ENCODE assay signal across 14 mouse cellular contexts in genomic region chr4:133345702-133346101, GRCm38 (mm10). TPM values are rescaled to one million over a fixed set of nuclear protein-coding genes. Genes with fewer than 3 reads are reported as not detected.
DNase-seq lines count a peak whose midpoint lies in the region; TF ChIP-seq lines count a peak whose summit lies in the region.
"Had no signal": no experiment of that assay in that cellular context is flagged by ENCODE, and none has a peak within 500 bp of the region (broad histone marks: within the 10 kb centered on the region; RNA-seq: fewer than 3 reads in every experiment).

No protein-coding gene starts in this region.

- no peak for TF ChIP-seq POLR2A in kidney, adult 2 months (IDR thresholded peaks at IDR 0.05; ENCODE audit: low read depth, low read length)
- TF ChIP-seq POLR2A in bone marrow, adult 2 months (IDR thresholded peaks at IDR 0.05; ENCODE audit: borderline replicate concordance, control insufficient read depth, low read depth, low read length) = no peak

- WGBS in kidney, adult 2 months = 86% methylated on average over 6 of the region's 6 CpGs
- WGBS in bone marrow, adult 2 months = 79% methylated on average over 6 of the region's 6 CpGs

- H3K4me3 ChIP-seq in kidney, adult 2 months (ENCODE audit: insufficient read depth, low read depth, low read length) = no peak overlapping the region
- no peak overlapping the region for H3K4me3 ChIP-seq in bone marrow, adult 2 months (replicated peaks; ENCODE audit: control insufficient read depth, low read depth, low read length)
- H3K4me3 ChIP-seq: neural tube, embryonic 12.5 days had no signal

- H3K36me3 ChIP-seq in kidney, adult 2 months (ENCODE audit: control insufficient read depth, insufficient read depth, low read length) = no peaks in the 10 kb centered on the region
- H3K36me3 ChIP-seq: neural tube, embryonic 12.5 days had no signal

- DNase-seq in kidney, adult 2 months = peak; percentile 42
- no peak for DNase-seq in kidney, postnatal 14 days
- DNase-seq in thymus, postnatal 0 days (ENCODE audit: low spot score) = peak; percentile 27
- no peak for DNase-seq in thymus, postnatal 4 days
- no peak for DNase-seq in cerebellum, adult 9-11 months
- no peak for DNase-seq in embryo, embryonic 11 days
- DNase-seq in heart, postnatal 4 days = no peak
- DNase-seq: adrenal gland, postnatal 14 days; layer of hippocampus, adult 9-11 months; midbrain, embryonic 14.5 days; retina, postnatal 1 day had no signal

- H3K4me1 ChIP-seq in kidney, adult 2 months (ENCODE audit: control insufficient read depth, insufficient read depth, low read length) = no peaks in the 10 kb centered on the region
- no peaks in the 10 kb centered on the region for H3K4me1 ChIP-seq in bone marrow, adult 2 months (ENCODE audit: control insufficient read depth, insufficient read depth, low read length)
- H3K4me1 ChIP-seq: neural tube, embryonic 12.5 days had no signal

- no peak overlapping the region for H3K27ac ChIP-seq in kidney, adult 2 months (ENCODE audit: insufficient read depth, low read depth, low read length)
- H3K27ac ChIP-seq in bone marrow, adult 2 months (ENCODE audit: control insufficient read depth, insufficient read depth, low read depth, low read length, poor library complexity) = no peak overlapping the region
- H3K27ac ChIP-seq: hindbrain, postnatal 0 days; neural tube, embryonic 12.5 days had no signal

- no peaks in the 10 kb centered on the region for H3K27me3 ChIP-seq in kidney, adult 2 months (replicated peaks; ENCODE audit: control insufficient read depth, insufficient read depth, low read length)
- H3K27me3 ChIP-seq: neural tube, embryonic 12.5 days had no signal

- peak; percentile 58 for TF ChIP-seq CTCF in kidney, adult 2 months (conservative IDR thresholded peaks at IDR 0.05; ENCODE audit: insufficient read depth, insufficient read length, low read depth, low read length)
- peak; percentile 34; the same call in 1 of the 2 replicates for TF ChIP-seq CTCF in bone marrow, adult 2 months (IDR thresholded peaks at IDR 0.05; ENCODE audit: control insufficient read depth, insufficient read depth, low read length)

RNA-seq across cellular contexts. Expression of gene Wdtc1, which starts 7.6 kb away (rescaled TPM):
- polyA plus RNA-seq in kidney, adult 2 months (2012; rRNA removed) = 64.1 and 64.4 TPM in 2 replicates
- polyA plus RNA-seq in thymus, postnatal 0 days (2015; fragmentation: Nextera tagmentation; extraction: Ambion mirVana) = 13.6 and 14.2 TPM in 2 replicates
- polyA plus RNA-seq in bone marrow, adult 2 months (2011; ENCODE audit: insufficient read depth, insufficient read length, low replicate concordance, missing spikeins) = 9.5 and 14.6 TPM in 2 replicates
- 10 to 100 TPM; 46.9 to 47.9 TPM for total RNA-seq in heart, postnatal 4 days (2021)

RNA-seq across cellular contexts. Expression of gene Slc9a1, which starts 23.8 kb away (rescaled TPM):
- polyA plus RNA-seq in kidney, adult 2 months (2012; rRNA removed) = 30.1 and 32.3 TPM in 2 replicates
- polyA plus RNA-seq in thymus, postnatal 0 days (2015; fragmentation: Nextera tagmentation; extraction: Ambion mirVana) = 5.2 and 6.2 TPM in 2 replicates
- 16.6 and 31.3 TPM in 2 replicates for polyA plus RNA-seq in bone marrow, adult 2 months (2011; ENCODE audit: insufficient read depth, insufficient read length, low replicate concordance, missing spikeins)
- 10 to 100 TPM; 21.1 to 24.4 TPM for total RNA-seq in heart, postnatal 4 days (2021)

Comparison
In these comparisons a context has a peak if more than half of its experiments do, and no peak if none do; other contexts are left out.
1. DNase-seq: peak in kidney, adult 2 months (single experiment) and thymus, postnatal 0 days (single experiment); none in kidney, postnatal 14 days (single experiment), thymus, postnatal 4 days (single experiment), cerebellum, adult 9-11 months (single experiment), embryo, embryonic 11 days (single experiment) and heart, postnatal 4 days (single experiment).